8 mouse cellular contexts compared by ENCODE assay signal in genomic region chr7:30423071-30423641, GRCm38 (mm10). TPM values are rescaled to one million over a fixed set of nuclear protein-coding genes. Genes with fewer than 3 reads are reported as not detected.
DNase-seq lines count a peak whose midpoint lies in the region; ATAC-seq and TF ChIP-seq lines count a peak whose summit lies in the region.

No protein-coding gene starts in this region.

- H3K4me3 ChIP-seq in bone marrow macrophage, adult 2 months (ENCODE audit: insufficient read depth, low read length) = peak overlapping the region; percentile 76
- peak overlapping the region; percentile 64 for H3K4me3 ChIP-seq in kidney, embryonic 15.5 days (replicated peaks)
- H3K4me3 ChIP-seq in lung, embryonic 15.5 days = peak overlapping the region; percentile 56

- H3K36me3 ChIP-seq in kidney, embryonic 15.5 days = peaks cover 15% of the 10 kb centered on the region
- H3K36me3 ChIP-seq in lung, embryonic 15.5 days = peaks cover 4% of the 10 kb centered on the region; the same call in 1 of the 2 replicates
- H3K36me3 ChIP-seq in splenic B cell, adult 2 months (ENCODE audit: control insufficient read depth, insufficient read depth, low read length, poor library complexity, severe bottlenecking) = peaks cover 39% of the 10 kb centered on the region

- H3K4me1 ChIP-seq in bone marrow macrophage, adult 2 months (ENCODE audit: control insufficient read depth, insufficient read depth, low read length) = peaks cover 27% of the 10 kb centered on the region
- peaks cover 24% of the 10 kb centered on the region for H3K4me1 ChIP-seq in kidney, embryonic 15.5 days
- peaks cover 13% of the 10 kb centered on the region; the same call in 1 of the 2 replicates for H3K4me1 ChIP-seq in lung, embryonic 15.5 days

- peak overlapping the region; percentile 57 for H3K9ac ChIP-seq in kidney, embryonic 15.5 days
- H3K9ac ChIP-seq in lung, embryonic 15.5 days = no peak overlapping the region

- peak; percentile 98 for DNase-seq in heart, adult 11 months
- DNase-seq in heart, postnatal 25 days (ENCODE audit: low spot score) = no peak
- DNase-seq in heart, adult 9 months (ENCODE audit: low spot score in 2 of 2) = peak; percentile 36 to 53
- peak; percentile 79 for DNase-seq in splenic B cell, adult 2 months (ENCODE audit: low read depth, low spot score)
- no peak for DNase-seq in embryo, embryonic 10.5 days (ENCODE audit: low spot score)

- no peak for TF ChIP-seq POLR2A in bone marrow macrophage, adult 2 months (IDR thresholded peaks at IDR 0.05; ENCODE audit: borderline replicate concordance, low read depth, low read length)

- H3K27ac ChIP-seq in bone marrow macrophage, adult 2 months (ENCODE audit: insufficient read depth, low read depth, low read length) = peak overlapping the region; percentile 89
- peak overlapping the region; percentile 74 for H3K27ac ChIP-seq in kidney, embryonic 15.5 days
- peak overlapping the region; percentile 39 for H3K27ac ChIP-seq in lung, embryonic 15.5 days

- intact Hi-C loops in heart, postnatal 25 days (cut with DNase I) = no loop called here

- peaks cover 6% of the 10 kb centered on the region; the same call in 1 of the 2 replicates for H3K9me3 ChIP-seq in kidney, embryonic 15.5 days (replicated peaks)
- no peaks in the 10 kb centered on the region for H3K9me3 ChIP-seq in lung, embryonic 15.5 days

- WGBS in kidney, embryonic 15.5 days = 35% methylated on average over 23 of the region's 23 CpGs
- 32% methylated on average over 23 of the region's 23 CpGs for WGBS in lung, embryonic 15.5 days

- peak overlapping the region; percentile 97 for H3K4me2 ChIP-seq in kidney, embryonic 15.5 days
- H3K4me2 ChIP-seq in lung, embryonic 15.5 days = peak overlapping the region; percentile 93

- no peak for TF ChIP-seq CTCF in bone marrow macrophage, adult 2 months (IDR thresholded peaks at IDR 0.05; ENCODE audit: low read depth, low read length)

- ATAC-seq in kidney, embryonic 15.5 days (replicated peaks; ENCODE audit: low FRiP score) = no peak
- ATAC-seq in lung, embryonic 15.5 days (ENCODE audit: borderline replicate concordance, extremely low read depth, low FRiP score, low TSS enrichment) = no peak

- 0 out of 2 replicates have a peak, but pooled peaks cover 9% of the 10 kb centered on the region for H3K27me3 ChIP-seq in kidney, embryonic 15.5 days
- no peaks in the 10 kb centered on the region; the same call in 1 of the 2 replicates for H3K27me3 ChIP-seq in lung, embryonic 15.5 days
- H3K27me3 ChIP-seq in splenic B cell, adult 2 months (ENCODE audit: control insufficient read depth, insufficient read depth, low read length, poor library complexity, severe bottlenecking) = no peaks in the 10 kb centered on the region

RNA-seq across cellular contexts. Expression of gene Nfkbid, which starts 1.6 kb away (rescaled TPM):
- under 1 TPM; 0.20 to 0.47 TPM for total RNA-seq in heart, postnatal 25 days (2021)
- polyA plus RNA-seq in bone marrow macrophage, adult 2 months (2012; ENCODE audit: insufficient read depth, insufficient read length, missing spikeins) = 18.6 and 22.4 TPM in 2 replicates
- polyA plus RNA-seq in kidney, embryonic 15.5 days (2015; fragmentation: Nextera tagmentation; extraction: Ambion mirVana) = 1.3 and 2.0 TPM in 2 replicates
- 1.5 and 2.1 TPM in 2 replicates for polyA plus RNA-seq in lung, embryonic 15.5 days (2015; fragmentation: Nextera tagmentation; extraction: Ambion mirVana)

RNA-seq across cellular contexts. Expression of gene Hcst, which starts 3.5 kb away (rescaled TPM):
- not detected for total RNA-seq in heart, postnatal 25 days (2021)
- polyA plus RNA-seq in bone marrow macrophage, adult 2 months (2012; ENCODE audit: insufficient read depth, insufficient read length, missing spikeins) = 53.0 and 56.7 TPM in 2 replicates
- 0.64 and 1.5 TPM in 2 replicates for polyA plus RNA-seq in kidney, embryonic 15.5 days (2015; fragmentation: Nextera tagmentation; extraction: Ambion mirVana)
- 0.70 and 2.3 TPM in 2 replicates for polyA plus RNA-seq in lung, embryonic 15.5 days (2015; fragmentation: Nextera tagmentation; extraction: Ambion mirVana)

RNA-seq across cellular contexts. Expression of gene Tyrobp, which starts 9.6 kb away (rescaled TPM):
- total RNA-seq in heart, postnatal 25 days (2021) = 10 to 100 TPM; 17.7 to 18.4 TPM
- 3,702 and 3,978 TPM in 2 replicates for polyA plus RNA-seq in bone marrow macrophage, adult 2 months (2012; ENCODE audit: insufficient read depth, insufficient read length, missing spikeins)
- 33.8 and 37.9 TPM in 2 replicates for polyA plus RNA-seq in kidney, embryonic 15.5 days (2015; fragmentation: Nextera tagmentation; extraction: Ambion mirVana)
- polyA plus RNA-seq in lung, embryonic 15.5 days (2015; fragmentation: Nextera tagmentation; extraction: Ambion mirVana) = 50.8 and 56.1 TPM in 2 replicates

RNA-seq across cellular contexts. Expression of gene Aplp1, which starts 22.2 kb away (rescaled TPM):
- total RNA-seq in heart, postnatal 25 days (2021) = 1 to 10 TPM; 3.5 TPM
- polyA plus RNA-seq in bone marrow macrophage, adult 2 months (2012; ENCODE audit: insufficient read depth, insufficient read length, missing spikeins) = 2.0 and 2.3 TPM in 2 replicates
- 24.1 and 28.6 TPM in 2 replicates for polyA plus RNA-seq in kidney, embryonic 15.5 days (2015; fragmentation: Nextera tagmentation; extraction: Ambion mirVana)
- 23.9 and 24.4 TPM in 2 replicates for polyA plus RNA-seq in lung, embryonic 15.5 days (2015; fragmentation: Nextera tagmentation; extraction: Ambion mirVana)

RNA-seq across cellular contexts. Expression of gene Kirrel2, which starts 34.3 kb away (rescaled TPM):
- not detected for total RNA-seq in heart, postnatal 25 days (2021)
- polyA plus RNA-seq in bone marrow macrophage, adult 2 months (2012; ENCODE audit: insufficient read depth, insufficient read length, missing spikeins) = not detected in 2 replicates
- 0.54 and 0.77 TPM in 2 replicates for polyA plus RNA-seq in kidney, embryonic 15.5 days (2015; fragmentation: Nextera tagmentation; extraction: Ambion mirVana)
- polyA plus RNA-seq in lung, embryonic 15.5 days (2015; fragmentation: Nextera tagmentation; extraction: Ambion mirVana) = not detected in 2 replicates

Comparison
In these comparisons a context has a peak if more than half of its experiments do, and no peak if none do; other contexts are left out.
1. DNase-seq: peak in heart, adult 11 months (single experiment), heart, adult 9 months (2 of 2) and splenic B cell, adult 2 months (single experiment); none in heart, postnatal 25 days (single experiment) and embryo, embryonic 10.5 days (single experiment).
2. H3K27ac ChIP-seq: peak in every context shown above with its lines; median percentile 89 in bone marrow macrophage, adult 2 months; 74 in kidney, embryonic 15.5 days; 39 in lung, embryonic 15.5 days.
3. RNA of gene Hcst, which starts 3.5 kb away (polyA plus RNA-seq): 53.0 to 56.7 TPM in bone marrow macrophage, adult 2 months; 0.70 to 2.3 TPM in lung, embryonic 15.5 days and 0.64 to 1.5 TPM in kidney, embryonic 15.5 days; every median in the first group is over 10 times any median in the second.
4. RNA of gene Tyrobp, which starts 9.6 kb away (polyA plus RNA-seq): 3,702 to 3,978 TPM in bone marrow macrophage, adult 2 months; 50.8 to 56.1 TPM in lung, embryonic 15.5 days and 33.8 to 37.9 TPM in kidney, embryonic 15.5 days; every median in the first group is over 10 times any median in the second.
5. Peak in every context shown above with its lines, with median percentiles within 50 percentile points of each other: H3K4me3 ChIP-seq.